Mouse (Mus musculus) CH12F3 (cell line): ENCODE measurements at regions not wholly inside any gene's neighbourhood (a gene's known extent, or its start where the extent isn't known, plus 50 kb on each side); places are given as distances from the start of the nearest gene placed in this dataset.

Experiments
- in situ Hi-C: fragments of 300-500 bp; cut with MboI; formaldehyde crosslinking; loops from 2 replicates; pipeline ENCODE4 v1.14.3; 2020; ENCODE audit warnings: low sequenced_read_pairs

DNA sequence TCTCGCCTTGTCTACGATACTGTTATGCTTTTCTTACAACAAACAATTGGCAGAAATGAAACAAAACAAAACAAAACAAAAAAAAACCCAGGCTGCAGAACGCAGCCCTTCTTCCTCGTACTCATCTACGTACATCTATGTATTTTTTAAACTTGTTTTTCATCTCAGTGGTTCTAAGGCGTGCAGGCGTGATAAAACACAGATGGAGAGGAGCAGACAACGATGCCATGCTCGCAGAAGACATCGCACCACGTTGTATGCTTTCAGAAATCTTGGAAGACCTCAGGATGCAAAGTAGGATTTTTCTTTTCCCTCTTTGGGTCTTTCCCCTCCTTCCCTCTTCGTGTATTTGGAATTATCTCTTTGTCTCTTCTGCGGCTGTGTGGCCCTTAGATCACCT is 142.5 kb upstream of the Zfp703 start:
- in situ Hi-C loops: no loop called here

DNA sequence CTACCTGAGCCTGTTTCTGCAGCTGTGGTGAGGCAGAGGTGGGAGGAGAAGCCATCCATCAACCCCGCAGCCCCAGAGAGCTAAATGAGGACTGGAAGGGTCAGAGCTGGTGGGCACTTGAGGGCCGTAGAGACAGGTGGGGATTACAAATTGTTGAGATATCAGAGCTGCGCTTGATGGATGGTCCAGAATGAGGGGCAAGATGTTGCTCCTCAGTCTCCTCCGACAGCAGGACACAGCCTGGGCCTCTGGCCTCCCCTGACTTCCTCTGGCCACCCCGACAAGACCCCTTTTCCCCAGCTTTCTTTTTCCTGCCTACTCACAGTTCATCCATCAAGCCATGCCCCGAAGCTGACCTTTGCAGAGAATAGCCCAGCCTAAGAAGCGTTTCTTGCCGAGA is 142.0 kb upstream of the Zfp703 start:
- in situ Hi-C loops: no loop called here

DNA sequence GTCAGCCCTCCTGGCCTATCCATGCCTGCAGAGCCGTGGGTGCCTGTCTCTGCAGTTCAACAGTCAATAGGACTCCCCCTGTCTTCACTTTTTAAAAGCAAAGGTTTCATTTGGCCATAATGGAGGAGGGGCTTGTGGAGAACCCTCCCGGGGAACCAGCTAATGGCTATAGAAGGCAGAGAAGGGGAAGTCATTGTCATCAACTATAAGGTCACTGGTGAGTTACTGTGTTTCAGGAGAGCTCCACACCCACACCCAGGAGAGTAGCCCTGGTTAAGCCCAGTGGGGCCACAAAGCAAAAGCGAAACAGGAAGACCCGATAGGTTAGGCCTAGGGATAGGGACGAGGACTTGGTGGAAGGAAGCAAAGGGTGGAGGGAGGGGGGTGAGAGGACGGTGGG is 141.5 kb upstream of the Zfp703 start:
- in situ Hi-C loops: no loop called here

DNA sequence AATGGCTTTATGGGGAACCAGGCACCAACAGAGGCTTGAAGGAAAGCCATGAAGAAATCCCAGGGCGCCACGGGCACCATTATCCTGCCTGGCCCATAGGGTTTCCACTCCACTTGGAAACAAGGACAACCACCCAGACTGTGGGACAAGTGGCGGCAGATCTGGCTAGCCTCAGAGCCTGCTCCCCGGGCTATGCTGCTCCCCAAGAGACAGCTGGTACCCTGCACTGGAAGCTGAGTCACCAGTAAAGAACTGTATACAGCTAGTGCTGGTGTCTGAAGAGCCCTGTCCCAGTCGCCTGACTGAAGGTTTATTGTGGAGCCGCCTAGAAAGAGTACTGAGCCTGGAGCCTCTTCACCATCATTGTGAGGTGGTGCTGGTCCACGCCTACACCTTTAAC is 140.6 kb upstream of the Zfp703 start:
- in situ Hi-C loops: no loop called here

DNA sequence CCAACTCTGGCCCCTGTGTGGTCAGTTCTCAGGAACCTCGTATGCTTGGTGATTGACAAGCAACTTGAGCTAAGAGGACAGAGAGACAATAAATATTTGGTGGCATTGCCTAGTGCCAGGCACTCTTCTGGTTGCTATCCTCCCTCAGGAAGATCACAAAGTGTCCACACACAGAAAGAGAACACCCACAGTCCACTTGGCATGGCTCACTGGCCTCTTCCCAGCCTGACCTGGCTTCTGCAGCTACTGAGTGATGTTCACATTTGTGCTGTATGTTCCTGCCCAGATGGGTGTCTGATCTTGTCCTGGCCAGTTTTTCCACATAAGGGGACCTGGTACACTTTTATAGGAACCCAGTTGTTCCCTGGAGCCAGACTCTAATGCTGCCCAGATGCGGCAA is 136.8 kb upstream of the Zfp703 start:
- in situ Hi-C loops: no loop called here

DNA sequence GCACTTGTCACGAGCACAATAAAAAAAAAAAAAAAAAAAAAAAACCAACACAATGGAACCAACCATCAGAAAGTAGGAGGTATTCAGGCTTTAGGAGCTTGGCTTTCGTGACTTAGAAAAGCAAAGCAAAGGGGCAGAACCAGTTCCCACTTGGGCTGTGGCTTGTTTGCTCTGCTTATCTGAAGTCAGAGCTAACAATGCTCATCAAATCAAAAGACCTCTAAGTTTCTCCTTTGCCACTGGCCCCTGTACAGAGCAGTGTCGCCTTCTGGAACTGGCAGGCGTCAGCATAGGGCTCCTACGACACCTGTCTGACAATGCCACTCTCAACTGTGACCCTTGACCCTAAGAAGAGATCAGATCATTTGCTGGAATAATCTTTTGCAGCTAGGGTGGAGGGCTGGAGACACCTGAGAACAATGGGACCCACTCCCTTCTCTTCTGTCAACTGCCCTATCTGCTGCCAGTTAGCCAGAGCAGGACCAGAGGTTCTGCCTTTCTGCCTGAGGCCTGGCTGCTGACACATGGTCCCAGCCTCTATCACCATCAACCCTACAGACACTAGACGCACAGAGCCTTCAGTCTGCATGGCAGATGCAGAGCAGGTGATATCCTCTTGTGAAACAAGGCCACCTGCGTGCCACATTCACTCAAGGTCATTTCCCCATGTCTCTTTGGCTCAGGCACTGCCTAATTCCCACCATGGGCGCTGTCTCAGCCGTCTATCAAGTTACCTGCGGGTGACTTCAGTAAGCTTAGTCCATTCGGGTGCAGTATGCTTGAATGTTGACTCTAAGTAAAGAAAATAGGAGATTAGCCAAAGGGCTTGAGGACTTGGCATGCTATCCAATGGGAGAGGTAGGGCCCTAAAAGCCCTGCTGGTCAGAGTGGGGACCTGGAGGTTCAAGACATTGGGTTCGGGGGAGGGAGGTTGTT is 136.1 kb upstream of the Zfp703 start:
- in situ Hi-C loops: no loop called here

DNA sequence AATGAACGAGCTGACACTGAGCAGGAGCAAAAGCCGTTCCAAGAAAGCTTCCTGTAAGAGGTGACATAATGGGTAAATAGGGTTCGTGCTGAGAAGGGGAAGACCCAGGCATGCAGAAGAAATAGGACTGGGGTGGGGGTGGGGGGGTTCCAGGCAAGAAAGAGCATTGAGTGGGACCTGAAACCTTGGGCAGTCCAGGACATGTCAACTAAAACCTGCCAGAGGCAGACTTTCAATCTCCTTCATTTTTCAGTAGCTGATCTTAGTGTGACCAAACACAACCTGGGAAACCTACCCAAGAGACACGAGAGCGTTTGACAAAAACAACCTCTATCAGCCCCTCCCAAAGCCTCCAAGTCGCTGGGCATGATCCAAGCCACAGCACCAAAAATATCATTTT is 133.4 kb upstream of the Zfp703 start:
- in situ Hi-C loops: no loop called here

DNA sequence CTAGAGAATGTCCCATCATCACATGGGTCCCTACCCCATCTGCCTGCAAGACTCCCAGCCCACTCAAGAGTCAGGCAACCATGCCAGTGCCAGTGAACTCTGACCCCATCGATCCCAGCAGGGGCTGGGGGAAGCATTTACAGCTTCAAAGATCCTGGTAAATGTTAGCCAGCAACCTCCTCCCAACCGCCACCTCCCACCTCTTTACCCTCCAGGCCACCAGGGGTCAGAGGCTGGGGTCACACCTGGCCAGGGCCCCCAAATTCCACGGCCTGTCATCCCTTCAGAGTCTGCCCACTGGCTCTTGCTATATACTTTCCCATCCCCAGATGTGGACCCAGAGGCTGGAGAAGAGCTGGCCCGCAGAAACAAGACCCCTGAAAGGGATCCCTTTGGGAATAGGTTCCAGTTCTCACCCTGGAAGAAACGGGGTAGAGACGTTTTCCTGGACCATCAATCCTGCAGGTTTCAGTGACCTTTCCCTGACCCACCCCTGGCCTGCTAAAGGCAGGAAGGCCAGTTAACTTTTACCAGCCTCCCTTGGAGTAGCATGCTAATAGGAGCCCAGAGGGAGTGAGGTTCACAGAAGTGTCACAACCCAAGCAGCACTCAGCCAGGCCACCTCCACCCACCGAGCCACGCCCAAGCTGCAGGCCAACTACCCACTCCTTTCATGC is 132.9 kb upstream of the Zfp703 start:
- in situ Hi-C loops: no loop called here

DNA sequence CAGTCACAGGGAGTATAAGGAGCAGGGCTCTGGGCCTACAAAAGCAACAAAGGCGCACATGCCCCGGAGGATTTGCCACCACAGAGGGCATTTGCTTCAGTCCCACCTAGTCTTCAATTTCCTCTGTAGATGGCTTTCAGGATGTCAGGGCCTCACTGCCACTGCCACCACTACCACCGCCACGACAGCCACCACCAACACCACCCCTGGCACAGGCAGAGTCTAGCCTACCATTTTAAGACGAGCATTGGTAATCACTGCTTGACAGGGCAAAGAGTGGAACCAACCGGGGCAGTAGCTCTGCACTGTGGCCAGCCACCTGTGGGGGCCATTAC is 132.3 kb upstream of the Zfp703 start:
- in situ Hi-C loops: no loop called here

DNA sequence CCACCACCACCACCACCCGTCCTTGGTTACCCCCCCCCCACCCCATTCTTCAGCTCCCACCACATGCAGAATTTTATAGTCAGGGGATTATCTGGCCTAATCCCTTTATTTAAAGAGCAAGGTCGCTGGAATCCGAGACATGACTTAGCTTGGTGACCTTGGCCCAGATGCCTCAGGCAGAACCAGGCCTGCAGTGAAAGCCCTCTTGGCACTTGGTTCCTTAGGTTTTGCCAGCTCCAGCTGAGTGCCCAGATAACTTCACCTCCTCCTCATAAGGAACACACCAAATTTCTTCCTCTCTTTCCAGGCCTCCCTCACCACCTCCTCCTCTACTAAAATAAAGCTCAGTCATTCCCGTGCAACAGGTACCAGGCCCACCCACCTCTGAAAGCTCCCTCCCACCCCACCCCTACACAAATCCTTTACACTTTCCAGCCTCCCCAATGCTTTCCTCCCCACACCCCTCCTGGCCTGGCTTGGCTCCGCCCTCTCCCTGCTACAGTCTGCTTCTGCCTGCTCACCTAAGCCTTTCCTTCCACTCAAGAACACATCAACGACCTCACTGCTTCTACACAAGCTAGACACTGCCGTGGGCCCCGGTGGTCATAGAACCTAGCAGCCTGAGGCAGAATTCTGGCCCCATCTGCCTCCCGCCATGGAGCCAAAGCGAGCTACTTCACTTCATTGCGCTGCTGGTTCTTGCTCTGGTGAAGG is 131.5 kb upstream of the Zfp703 start:
- in situ Hi-C loops: no loop called here

DNA sequence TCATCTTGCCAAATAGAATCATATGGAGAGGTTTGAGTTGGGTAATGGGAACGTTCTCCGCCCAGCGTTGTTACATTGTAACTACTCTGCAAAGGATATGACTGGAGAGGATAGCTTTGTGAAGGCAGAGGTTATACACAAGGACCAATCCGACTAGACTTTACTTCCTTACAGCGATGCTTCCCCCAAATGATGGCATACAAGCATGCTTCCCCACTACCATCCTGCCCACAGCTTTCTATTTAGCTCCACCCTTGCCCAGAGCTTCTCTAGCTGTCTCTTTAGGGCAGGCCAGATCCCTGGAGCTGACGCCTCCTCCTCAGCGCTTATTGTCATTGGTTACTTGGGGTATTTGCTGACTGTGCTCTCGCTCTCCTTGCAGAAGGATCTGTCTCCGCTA is 130.1 kb upstream of the Zfp703 start:
- in situ Hi-C loops: no loop called here

DNA sequence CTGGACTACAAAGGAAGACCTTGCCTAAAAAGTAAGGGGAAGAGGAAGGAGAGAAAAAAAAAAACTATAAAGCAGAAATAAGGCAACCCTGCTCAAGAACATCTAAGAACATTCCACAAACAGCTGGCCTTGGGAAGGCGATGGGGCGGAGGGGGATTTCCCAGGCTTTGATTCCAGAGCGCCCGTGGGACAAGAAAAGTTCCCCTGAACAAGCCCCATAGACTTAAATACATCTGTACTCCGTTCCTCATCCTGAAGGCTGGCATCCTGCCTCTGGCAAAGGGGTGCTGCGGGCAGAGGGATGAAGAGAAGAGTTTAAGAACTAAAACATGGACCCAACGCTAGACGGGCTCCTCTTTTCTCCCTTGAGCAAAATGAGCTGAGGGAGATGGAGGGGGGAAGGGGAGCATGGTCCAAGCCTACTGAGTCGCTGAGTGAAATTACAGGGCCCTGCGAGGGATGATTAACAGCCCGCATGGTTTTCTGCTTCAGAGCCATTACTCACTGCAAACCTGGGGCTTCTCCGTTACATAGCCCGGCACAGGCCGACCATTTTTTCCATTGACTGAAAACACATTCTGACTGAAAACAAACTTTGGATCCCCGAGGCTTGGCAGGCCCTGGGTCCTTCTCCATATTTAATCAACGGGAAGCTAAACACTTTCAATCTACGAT is 128.9 kb upstream of the Zfp703 start:
- in situ Hi-C loops: no loop called here

DNA sequence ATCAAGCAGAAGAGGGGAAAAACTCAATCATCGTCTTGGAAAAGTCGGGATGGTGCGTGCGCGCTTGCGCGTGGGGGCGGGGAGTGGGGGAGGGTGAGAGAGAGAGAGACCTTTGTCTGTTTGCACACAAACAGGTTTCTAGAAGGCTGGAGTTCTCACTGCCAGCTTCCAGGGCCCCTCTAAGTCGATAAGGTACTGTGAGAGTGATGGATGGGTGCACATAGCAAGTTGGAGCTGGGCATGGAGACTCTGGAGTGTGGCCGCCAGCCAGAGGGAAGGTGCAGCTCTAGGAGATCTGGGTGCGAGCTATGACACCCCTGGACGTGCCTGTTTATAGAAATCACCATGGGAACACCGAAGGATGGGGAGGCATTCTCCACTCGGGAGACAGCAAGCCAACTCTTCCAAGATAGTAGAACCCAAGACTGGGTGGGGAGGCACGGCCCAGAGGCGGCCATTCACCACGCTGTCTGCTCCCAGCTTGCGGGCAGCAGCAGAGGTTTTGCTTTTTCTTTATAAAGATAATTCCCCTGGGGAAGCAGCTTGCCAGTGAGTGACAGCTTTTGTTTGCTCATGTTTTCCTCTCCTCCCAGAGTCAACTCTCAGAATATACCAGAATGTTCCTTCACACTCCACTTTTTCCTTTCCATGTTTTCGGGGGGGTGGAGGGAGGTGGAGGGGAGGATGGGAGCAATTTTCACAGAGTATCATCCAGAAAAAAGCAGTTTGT is 128.0 kb upstream of the Zfp703 start:
- in situ Hi-C loops: no loop called here

DNA sequence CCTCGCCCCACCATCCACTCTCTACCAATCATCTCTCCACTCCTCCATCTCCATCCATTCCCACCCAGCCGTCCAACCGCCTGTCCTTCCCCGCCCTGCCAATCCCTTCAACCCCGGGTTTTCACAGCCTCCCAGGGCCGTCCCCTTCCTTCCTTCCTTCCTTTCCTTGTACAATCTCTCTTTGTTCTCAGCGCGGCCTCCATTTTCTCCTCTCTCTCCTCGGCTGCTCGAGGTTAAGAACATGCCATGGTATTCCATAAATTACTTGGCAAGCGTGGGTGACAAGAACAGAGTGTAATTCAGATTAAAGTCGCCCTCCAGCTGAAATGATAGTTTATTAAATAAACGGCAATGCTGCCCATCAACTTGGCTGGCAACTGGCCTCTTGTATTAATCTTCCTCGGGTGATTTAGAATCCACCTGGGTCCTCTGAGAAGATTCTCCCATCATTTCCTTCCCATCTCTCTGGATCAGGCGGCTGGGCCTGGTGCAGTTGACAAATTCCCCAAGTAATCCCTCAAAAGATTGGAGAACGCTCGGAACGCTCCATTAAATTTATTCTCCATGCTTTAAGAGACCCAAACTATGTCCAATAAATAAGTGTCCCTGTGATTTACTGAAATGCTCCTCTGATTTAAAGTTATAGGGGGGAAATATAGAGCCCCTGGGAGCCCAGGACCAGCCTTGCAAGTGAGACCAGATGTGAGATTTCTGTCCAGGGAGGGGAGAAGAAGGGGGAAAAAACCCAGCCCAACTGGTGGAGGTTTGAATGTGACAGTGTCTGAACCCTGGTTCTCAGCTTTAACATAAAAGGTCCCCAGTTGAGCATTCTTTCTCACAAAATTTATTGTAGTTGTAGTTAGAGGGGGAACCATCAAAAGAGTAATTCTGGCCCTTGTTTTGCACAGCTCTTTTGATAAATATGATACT is 125.0 kb upstream of the Zfp703 start:
- in situ Hi-C loops: no loop called here

DNA sequence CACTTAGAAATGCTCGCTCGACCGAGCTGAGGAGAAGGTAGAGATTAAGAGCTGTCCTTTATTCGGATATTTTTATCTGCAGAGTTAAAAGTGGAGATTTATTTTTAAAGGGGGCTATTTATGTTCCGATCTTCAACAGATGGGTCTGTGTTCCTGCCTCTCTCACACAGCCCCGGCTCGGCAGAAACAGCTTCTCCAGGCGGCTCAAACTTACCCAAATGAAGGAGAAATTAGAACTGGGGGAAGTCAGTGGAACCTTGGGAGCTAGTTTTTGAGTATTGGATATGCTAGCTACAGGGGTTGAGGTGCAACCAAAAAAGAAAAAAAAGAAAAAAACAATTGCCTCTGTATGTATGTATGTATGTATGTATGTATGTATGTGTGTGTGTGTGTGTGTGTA is 124.2 kb upstream of the Zfp703 start:
- in situ Hi-C loops: no loop called here

DNA sequence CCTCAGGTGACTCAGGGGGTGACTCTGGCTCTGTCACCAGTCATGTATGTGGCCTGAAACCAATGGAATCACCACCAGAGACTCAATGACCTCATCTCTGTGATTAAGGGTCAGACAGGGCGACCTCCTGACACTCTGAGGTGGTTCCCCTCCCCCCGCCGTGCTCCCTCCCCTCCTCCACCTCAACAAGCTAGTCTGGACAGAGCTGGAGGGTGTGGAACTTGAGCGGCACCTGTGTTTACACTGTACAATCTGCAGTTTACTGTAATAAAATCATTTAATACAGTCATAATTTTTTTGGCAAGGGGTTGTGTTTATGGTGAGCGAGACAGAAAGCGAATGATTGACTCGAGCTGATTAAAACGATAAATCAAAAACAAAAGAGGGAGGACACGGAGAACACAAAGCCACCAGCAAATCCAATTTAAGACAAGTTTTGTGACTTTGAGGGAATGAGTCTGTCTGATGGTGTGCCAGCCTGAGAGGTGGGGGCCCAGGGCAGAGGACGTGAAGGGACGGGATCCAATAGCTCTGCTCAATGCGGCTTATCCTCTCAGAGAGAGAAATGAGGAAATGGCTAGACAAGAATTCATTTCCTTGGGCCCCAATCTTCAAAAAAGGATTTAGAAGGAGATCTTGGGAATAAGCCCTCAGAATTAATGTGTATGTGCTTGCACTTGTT is 122.4 kb upstream of the Zfp703 start:
- in situ Hi-C loops: no loop called here

DNA sequence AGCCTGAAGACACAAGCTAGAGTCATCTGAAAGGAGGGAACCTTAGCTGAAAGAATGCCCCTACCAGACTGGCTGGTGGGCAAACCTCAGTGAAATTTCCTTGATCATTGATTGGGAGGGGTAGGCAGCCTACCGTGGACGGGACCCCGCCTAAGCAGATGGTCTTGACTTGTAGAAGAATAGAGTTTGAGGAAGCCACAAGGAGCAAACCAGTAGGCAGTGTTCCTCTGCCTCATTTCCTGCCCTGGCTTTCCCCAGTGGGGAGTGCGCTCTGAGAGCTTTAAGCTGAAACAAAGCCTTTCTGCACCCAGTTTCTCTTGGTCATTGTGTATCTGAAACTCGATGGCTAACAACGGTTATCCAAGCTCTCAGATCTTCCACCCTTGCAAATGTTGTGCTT is 121.9 kb upstream of the Zfp703 start:
- in situ Hi-C loops: no loop called here

DNA sequence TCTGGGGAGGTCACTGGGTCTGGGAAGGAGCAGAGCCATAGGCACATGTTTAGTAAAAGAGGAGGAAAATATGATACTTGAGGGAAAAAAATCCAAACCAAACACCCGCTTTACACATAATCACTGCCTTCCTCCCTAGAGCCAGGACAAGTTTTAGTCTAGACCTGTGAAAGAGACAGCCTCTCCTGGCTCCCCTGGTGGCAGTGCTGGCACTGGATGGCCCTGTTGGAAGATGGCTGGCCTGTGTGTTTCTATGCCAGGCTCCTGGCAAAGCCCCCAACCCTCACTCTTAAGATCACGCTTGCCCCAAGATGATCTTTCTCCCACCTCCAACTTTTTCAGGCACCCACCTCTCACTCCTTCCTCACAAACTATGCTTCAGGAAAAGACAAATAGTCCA is 112.6 kb upstream of the Zfp703 start:
- in situ Hi-C loops: no loop called here

DNA sequence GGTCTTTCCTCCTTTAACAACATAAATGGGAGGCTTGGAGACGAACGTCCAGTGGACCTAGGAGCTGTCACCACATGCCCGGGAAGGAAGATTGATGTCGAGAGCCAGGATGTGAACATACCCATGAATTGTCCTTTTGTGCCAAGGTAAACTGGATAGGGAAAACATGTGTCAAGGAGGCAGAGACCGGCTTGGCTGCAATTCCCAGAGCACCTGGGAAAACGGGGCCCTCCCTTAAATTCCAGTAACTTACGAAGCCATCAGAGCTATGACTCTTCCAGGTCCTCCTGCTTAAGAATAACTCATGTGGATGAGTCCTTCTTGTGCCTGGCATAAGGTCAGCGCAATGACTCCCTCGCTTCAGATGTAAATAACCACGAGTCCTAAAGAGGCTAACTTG is 112.2 kb upstream of the Zfp703 start:
- in situ Hi-C loops: no loop called here
